Mouse (Mus musculus) lung, embryonic 15.5 days (tissue): ENCODE data around the gene 4921536K21Rik. TPM values are rescaled to one million over a fixed set of nuclear protein-coding genes. Genes with fewer than 3 reads are reported as not detected.
"Not testable (repeated sequence)": the region's sequence is repeated elsewhere in the genome, so short reads cannot be mapped to it uniquely, and the experiment has no call there.

Experiments used
- ATAC-seq: fragments of 200-750 bp; cut with Nextera tagmentation; 2 replicates; pipeline ENCODE4 v1.8.0; 2017; ENCODE audit warnings: moderate number of reproducible peaks, borderline replicate concordance; ENCODE audit not compliant: low FRiP score, low TSS enrichment; ENCODE audit errors: extremely low read depth
- H3K27ac ChIP-seq: fragments of 300-500 bp; sonication (generic); 2 replicates; pipeline ENCODE4 v1.5.1; 2015; ENCODE audit warnings: moderate library complexity, mild to moderate bottlenecking, inconsistent platforms
- H3K27me3 ChIP-seq: fragments of 300-500 bp; sonication (generic); 2 replicates; pipeline ENCODE4 v1.6.1; 2015; ENCODE audit warnings: inconsistent platforms
- H3K36me3 ChIP-seq: fragments of 300-500 bp; sonication (generic); 2 replicates; pipeline ENCODE4 v1.6.1; 2015; ENCODE audit warnings: inconsistent platforms
- H3K4me1 ChIP-seq: fragments of 300-500 bp; sonication (generic); 2 replicates; pipeline ENCODE4 v1.6.1; 2015; ENCODE audit warnings: inconsistent platforms
- H3K4me2 ChIP-seq: fragments of 300-500 bp; sonication (generic); 2 replicates; pipeline ENCODE4 v1.6.1; 2015; ENCODE audit warnings: inconsistent platforms, mild to moderate bottlenecking, moderate library complexity
- H3K4me3 ChIP-seq: fragments of 300-500 bp; sonication (generic); 2 replicates; pipeline ENCODE4 v1.5.1; 2015; ENCODE audit warnings: mild to moderate bottlenecking, inconsistent platforms
- H3K9ac ChIP-seq: fragments of 300-500 bp; sonication (generic); 2 replicates; pipeline ENCODE4 v1.6.1; 2015; ENCODE audit warnings: inconsistent platforms
- H3K9me3 ChIP-seq: fragments of 300-500 bp; sonication (generic); 2 replicates; pipeline ENCODE4 v1.6.1; 2016; ENCODE audit warnings: inconsistent platforms
- WGBS: fragments of 180-500 bp; shearing (Covaris S2); methylation state at CpG from one replicate; pipeline ENCODE4 v1.1.7; 2015; 5-methylcytosine and 5-hydroxymethylcytosine counted together
- polyA plus RNA-seq: library from polyadenylated mRNA; unstranded; fragments of >200 nt; fragmentation: Nextera tagmentation; extraction: Ambion mirVana; gene quantifications from 2 replicates; pipeline ENCODE4 v1.2.1, GENCODE M21; 2015

Gene 4921536K21Rik
- polyA plus RNA-seq, 1 experiment from 2014 or later, result 0.37 TPM

DNA sequence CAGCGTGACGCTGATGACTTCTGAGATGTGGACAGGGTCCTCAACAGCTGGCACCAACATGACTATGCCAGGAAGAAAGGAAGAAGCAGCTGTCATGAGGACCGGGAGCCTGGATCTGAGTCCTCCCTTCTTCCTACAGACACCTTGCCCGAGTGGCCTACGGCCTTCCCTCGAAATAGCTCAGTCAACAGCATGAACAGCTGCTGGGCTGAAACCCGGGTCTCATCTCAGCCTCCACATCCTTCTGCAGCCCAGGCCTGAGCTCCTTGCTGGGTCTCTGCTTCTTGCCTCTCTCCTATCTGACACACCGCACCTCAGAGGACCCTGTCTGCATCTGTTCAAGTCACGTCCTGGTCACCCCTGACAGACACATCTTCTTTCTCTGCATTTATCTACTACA is 27.2 kb upstream of the 4921536K21Rik start:
- Histone ChIP-seq H3K4me2 (no peak overlapping the region), H3K9me3 (no peaks in the 10 kb centered on the region), H3K4me1 (no peaks in the 10 kb centered on the region), H3K36me3 (peaks cover 6% of the 10 kb centered on the region; the same call in 1 of the 2 replicates), H3K27ac (no peak overlapping the region), H3K9ac (no peak overlapping the region), H3K4me3 (no peak overlapping the region), H3K27me3 (no peaks in the 10 kb centered on the region)
- 89% methylated on average over 9 of the region's 9 CpGs for WGBS
- no peak for ATAC-seq

DNA sequence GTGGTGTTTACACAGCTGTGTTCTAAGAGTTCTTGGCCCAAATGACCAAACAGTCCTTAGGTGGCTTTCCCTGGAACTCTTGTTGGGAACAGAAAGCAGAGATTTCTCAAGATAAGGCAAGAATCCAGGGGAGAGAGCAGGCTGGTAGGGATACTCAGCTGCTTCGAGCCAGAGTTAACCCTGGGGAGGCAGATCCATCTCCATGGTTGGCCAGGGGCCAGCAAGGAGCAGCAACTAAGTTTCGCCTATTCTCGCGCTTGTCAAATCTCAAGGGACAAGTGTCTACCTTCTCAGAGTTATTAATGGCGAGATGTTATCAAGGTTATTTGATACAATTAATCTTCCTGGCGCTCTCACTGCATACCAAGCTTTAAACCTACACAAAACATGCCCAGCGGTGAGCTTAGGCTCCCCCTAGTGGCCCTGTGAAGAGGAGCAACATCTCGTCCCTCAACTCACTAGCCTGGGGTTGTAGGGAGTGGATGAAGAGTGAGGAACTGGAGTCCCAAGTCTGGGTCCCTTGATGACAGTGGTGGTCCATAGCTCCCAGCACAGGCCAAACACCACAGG is 26.5 kb upstream of the 4921536K21Rik start:
- 33% methylated on average over 8 of the region's 8 CpGs for WGBS
- ATAC-seq, result peak; percentile 64; the same call in 1 of the 2 replicates
- Histone ChIP-seq H3K9ac (no peak overlapping the region), H3K36me3 (0 out of 2 replicates have a peak, but pooled peaks cover 3% of the 10 kb centered on the region), H3K4me1 (no peaks in the 10 kb centered on the region), H3K4me2 (no peak overlapping the region), H3K27ac (no peak overlapping the region), H3K27me3 (no peaks in the 10 kb centered on the region), H3K9me3 (no peaks in the 10 kb centered on the region), H3K4me3 (no peak overlapping the region)

DNA sequence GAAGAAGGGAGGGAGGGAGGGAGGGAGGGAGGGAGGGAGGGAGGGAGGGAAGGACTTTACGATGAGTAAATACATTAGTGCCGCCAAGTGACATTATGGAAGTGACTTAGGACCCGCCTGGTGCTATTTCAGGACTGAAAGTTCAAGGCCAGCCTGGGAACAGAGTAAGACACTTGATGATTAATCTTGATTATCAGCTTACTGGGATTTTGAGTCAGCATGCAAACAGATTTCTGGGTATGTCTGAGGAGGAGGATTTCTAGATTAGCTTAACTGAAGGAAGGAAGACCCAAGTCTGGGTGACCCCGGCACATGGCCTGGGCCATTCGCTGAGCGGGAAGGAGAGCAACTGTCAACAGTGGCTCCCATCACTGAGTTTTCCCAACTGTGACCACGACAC is 25.6 kb upstream of the 4921536K21Rik start:
- ATAC-seq, result no peak
- Histone ChIP-seq H3K36me3 (0 out of 2 replicates have a peak, but pooled peaks cover 3% of the 10 kb centered on the region), H3K4me3 (no peak overlapping the region), H3K9ac (no peak overlapping the region), H3K27ac (no peak overlapping the region), H3K27me3 (no peaks in the 10 kb centered on the region), H3K9me3 (no peaks in the 10 kb centered on the region), H3K4me1 (no peaks in the 10 kb centered on the region), H3K4me2 (no peak overlapping the region)
- 82% methylated on average over 7 of the region's 7 CpGs for WGBS

DNA sequence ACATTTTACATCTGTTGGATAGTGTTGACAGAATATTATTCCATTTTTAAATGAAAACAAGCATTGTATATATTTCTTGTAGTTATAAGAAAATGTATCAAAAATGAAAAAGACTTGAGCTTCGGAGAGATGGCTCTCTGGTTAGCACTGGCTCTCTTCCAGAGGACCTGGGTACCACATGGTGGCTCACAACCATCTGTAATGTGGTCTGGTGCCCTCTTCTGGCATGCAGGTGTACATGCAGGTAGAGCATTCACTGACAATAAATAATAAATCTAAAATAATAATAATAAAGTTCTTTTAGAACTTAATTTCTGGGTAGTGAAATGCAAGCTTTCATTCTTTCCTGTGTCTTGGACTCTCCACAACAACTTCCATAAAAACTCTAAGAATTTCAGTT is 23.8 kb upstream of the 4921536K21Rik start:
- Histone ChIP-seq H3K4me2 (no peak overlapping the region), H3K27ac (no peak overlapping the region), H3K9me3 (no peaks in the 10 kb centered on the region), H3K4me3 (no peak overlapping the region), H3K4me1 (peaks cover 7% of the 10 kb centered on the region), H3K36me3 (0 out of 2 replicates have a peak, but pooled peaks cover 3% of the 10 kb centered on the region), H3K9ac (no peak overlapping the region), H3K27me3 (no peaks in the 10 kb centered on the region)
- WGBS, result 52% methylated on average over 1 of the region's 1 CpGs
- no peak for ATAC-seq

DNA sequence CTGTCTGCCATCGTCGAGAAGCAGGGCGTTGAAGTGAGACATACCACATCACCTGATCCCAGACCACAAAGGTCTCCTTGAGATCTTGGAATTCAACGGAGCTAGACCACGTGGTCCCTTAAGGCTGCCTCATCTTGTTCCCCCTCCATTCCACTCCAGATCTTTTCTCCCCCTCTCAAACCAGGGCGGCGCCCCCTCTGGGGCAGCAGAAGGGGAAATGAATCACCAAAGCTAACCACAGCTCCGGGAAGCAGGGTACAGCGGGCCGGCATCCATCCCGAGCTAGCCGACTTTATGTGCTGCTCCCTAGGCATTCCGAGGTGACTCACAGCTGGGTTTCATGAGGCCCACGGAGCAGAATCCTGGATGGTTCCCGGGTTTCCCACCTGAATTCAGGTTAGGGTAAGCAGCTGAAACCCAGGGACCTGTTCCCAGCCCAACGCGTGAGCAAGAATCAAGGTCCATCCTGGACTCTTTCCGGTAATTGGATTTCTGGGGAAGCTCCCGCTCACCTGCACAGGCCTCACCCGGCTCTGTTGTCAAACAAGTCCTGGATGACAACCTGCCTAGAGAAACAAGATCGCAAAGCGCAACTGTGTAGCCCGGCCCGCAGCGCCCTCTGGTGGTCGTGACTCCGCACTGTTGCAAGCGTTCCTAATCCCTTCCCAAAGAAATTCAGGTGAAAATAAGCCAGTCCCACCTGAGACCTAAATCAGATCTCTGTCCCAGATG is 19.4 kb upstream of the 4921536K21Rik start, which contains the start of gene Slc35e4:
Gene Slc35e4 (minus strand): TSS at position 556 of the 732 bp plus-strand sequence.
- 0 out of 2 replicates have a peak, but pooled peaks cover 3% of the 10 kb centered on the region for H3K36me3 ChIP-seq
- ATAC-seq, result peak; percentile 62
- WGBS, result under 1% methylated on average over 28 of the region's 28 CpGs

DNA sequence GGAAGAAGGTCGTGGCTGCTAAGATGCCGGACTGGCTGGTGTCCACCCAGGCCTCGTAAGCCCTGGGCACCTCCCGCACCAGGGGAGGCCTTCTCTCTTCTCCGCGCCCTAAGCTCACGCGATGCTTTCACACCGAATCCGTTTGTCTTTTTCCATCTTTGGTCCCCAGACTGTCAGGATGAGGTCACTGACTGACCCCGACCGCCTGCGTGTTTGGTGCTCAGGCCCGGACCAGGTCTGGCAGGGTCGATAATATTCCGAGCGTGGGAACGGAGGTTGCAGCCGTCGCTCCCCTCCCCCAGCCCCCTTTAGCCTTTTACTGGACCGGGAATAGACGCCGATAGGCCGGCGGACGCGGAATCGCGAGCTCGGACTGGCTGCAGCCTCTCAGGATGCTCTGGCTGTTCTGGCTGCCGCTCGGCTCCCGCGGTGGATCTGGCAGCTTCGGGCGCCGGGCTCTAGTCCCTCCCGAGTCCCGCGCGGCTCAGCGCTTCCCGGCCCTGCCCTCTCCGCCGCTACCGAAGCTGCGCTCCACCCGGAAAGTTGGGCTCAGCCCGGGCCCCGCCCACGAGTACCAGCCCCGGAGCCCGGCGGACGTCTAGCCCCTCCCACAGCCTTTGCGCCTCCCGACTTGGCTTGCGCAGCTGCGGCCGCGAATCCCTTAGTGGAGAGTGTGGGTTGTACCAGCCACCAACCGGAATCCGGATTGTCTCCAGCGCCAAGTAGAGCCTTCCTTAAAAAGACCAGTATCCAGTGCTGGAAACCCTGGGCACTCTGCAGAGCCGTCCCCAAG is 18.6 kb upstream of the 4921536K21Rik start:
- H3K27ac ChIP-seq, result peak overlapping the region; percentile 67
- H3K4me2 ChIP-seq, result peak overlapping the region; percentile 95
- under 1% methylated on average over 65 of the region's 65 CpGs for WGBS
- peaks cover 38% of the 10 kb centered on the region for H3K4me1 ChIP-seq
- H3K36me3 ChIP-seq, result 0 out of 2 replicates have a peak, but pooled peaks cover 3% of the 10 kb centered on the region
- peak overlapping the region; percentile 51 for H3K9ac ChIP-seq
- peak overlapping the region; percentile 64 for H3K4me3 ChIP-seq
- ATAC-seq, result peak; percentile 86
- H3K27me3 ChIP-seq, result peaks cover 9% of the 10 kb centered on the region; the same call in 1 of the 2 replicates
- H3K9me3 ChIP-seq, result no peaks in the 10 kb centered on the region

More for the DNA sequence above, 19.4 kb upstream of the 4921536K21Rik start, which contains the start of gene Slc35e4:
- Histone ChIP-seq H3K27me3 (peaks cover 9% of the 10 kb centered on the region; the same call in 1 of the 2 replicates), H3K27ac (peak within 1 kb of the TSS; percentile 67), H3K4me3 (peak within 1 kb of the TSS; percentile 64), H3K4me1 (peaks cover 38% of the 10 kb centered on the region), H3K9me3 (no peaks in the 10 kb centered on the region), H3K9ac (peak within 1 kb of the TSS; percentile 51), H3K4me2 (peak within 1 kb of the TSS; percentile 95)

DNA sequence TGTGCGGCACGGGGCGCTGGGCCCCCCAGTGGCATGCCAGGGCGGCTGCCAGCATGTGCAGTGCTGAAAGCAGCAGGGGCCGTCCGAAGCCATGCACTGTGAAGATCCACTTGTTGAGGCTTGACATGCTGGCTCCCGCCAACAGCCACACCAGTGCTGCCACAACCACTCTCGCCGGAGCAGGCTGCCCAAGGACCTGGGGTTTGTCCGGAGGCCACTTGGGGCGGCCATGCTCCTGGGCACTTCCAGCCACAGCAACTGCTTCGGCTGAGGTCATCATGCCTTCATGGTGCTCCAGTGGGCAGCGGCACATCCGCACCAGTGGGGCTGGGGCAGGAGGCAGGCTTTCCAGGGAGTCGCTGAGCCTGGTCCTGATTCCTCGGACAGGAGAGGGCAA is 18.0 kb upstream of the 4921536K21Rik start:
- no peaks in the 10 kb centered on the region for H3K9me3 ChIP-seq
- WGBS, result 3% methylated on average over 16 of the region's 16 CpGs
- no peak for ATAC-seq

DNA sequence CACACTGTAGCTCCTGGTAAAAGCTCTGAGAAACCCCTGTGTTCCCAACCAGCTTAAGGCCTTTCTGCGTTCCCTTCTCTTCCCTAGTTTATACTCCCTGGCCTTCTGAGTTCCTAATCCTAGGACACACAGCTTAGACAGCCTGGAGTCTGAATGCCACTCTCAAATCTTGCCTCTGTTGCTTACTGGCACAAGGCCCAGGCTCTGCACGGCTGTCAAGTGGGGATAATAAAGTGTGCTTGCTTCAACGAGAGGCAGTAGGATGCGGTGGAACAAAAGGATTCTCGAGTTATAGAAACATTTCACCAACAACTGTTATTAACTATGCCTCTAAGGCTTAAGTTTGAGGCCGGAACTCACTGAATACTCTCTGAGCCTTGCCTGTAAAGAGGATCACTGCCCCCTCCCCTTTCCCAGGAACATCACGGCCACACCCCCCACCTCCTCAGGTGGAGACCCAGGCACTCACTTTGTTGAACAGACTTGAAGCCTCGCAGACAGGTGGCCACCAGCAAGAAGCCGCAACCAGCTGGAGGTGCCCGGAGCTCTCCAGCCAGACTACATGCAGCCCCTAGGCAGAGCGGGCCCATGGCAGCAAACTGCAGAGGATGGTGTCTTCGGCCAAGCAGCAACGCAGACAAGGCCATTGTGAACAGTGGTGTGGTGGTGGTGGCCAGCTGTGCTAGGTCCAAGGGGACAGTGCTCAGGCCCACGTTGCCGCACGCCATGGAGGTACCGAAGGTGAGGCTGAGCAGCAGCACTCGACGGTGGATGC is 17.4 kb upstream of the 4921536K21Rik start:
- Histone ChIP-seq H3K4me1 (peaks cover 38% of the 10 kb centered on the region), H3K4me3 (peak overlapping the region; percentile 64), H3K9me3 (no peaks in the 10 kb centered on the region), H3K4me2 (peak overlapping the region; percentile 95), H3K27me3 (peaks cover 9% of the 10 kb centered on the region; the same call in 1 of the 2 replicates), H3K36me3 (no peaks in the 10 kb centered on the region), H3K9ac (no peak overlapping the region), H3K27ac (no peak overlapping the region)
- ATAC-seq, result no peak
- WGBS, result 18% methylated on average over 19 of the region's 19 CpGs

More for the DNA sequence above, 18.0 kb upstream of the 4921536K21Rik start:
- H3K9ac ChIP-seq, result peak overlapping the region; percentile 51
- H3K4me3 ChIP-seq, result peak overlapping the region; percentile 64
- peak overlapping the region; percentile 95 for H3K4me2 ChIP-seq
- H3K4me1 ChIP-seq, result peaks cover 38% of the 10 kb centered on the region
- peak overlapping the region; percentile 67; the same call in 1 of the 2 replicates for H3K27ac ChIP-seq
- H3K36me3 ChIP-seq, result 0 out of 2 replicates have a peak, but pooled peaks cover 3% of the 10 kb centered on the region
- H3K27me3 ChIP-seq, result peaks cover 9% of the 10 kb centered on the region; the same call in 1 of the 2 replicates

DNA sequence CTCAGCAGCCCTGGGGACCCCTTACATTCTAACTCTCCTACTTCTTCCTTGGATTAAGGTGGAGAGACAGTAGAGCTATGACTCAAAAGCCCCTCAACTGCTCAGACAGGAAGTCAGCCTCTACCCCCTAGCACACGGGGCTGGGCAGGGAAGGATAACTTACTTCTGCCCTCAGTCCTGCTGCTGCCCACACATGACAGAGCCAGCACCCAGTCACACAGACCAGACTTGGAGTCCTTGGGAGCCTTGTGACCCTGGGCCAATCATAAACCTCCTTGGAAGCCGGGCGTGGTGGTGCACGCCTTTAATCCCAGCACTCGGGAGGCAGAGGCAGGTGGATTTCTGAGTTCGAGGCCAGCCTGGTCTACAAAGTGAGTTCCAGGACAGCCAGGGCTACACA is 16.5 kb upstream of the 4921536K21Rik start:
- 88% methylated on average over 6 of the region's 6 CpGs for WGBS
- H3K36me3 ChIP-seq, H3K9me3 ChIP-seq, H3K27ac ChIP-seq, H3K4me3 ChIP-seq, ATAC-seq, H3K9ac ChIP-seq, H3K27me3 ChIP-seq: not testable (repeated sequence)
- Histone ChIP-seq H3K4me1 (peaks cover 38% of the 10 kb centered on the region), H3K4me2 (peak overlapping the region; percentile 4; the same call in 1 of the 2 replicates)

DNA sequence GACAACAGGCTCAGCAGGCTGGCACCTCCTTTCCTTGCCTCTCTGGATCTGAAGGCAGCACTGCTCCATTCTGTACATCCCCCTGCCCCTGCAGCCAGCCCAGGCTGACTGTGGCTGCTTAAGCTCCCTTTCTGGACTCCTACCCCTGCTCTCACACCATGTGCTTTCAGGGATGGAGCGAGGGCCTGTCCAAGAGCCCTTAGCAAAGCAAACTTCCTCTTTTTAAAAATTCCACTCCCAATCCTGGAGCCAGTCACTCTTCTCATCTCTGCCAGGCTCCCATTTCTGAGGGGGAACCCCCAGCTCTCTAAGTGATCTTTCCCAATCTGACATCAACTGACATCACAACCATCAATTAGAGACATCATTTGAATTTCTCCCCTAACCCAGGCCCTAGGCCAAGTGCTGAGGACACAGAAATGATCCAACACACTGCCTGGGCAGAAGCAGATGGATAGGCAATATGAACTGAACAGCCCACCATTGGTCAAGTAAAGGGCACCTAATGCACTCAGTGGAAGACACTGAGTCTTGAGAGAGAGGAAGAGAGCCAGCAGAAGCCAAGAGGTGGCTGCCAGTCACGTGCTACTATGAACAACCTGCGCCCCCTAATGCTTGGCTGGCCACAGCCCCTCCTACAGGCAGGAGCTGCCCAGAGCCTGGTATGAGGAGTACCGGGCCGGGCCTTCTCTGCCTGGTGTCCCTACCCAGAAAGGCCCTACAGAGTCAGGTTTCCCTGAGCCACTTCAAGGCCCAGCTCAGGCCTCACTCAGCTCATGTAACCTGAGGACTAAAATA is 15.8 kb upstream of the 4921536K21Rik start:
- Histone ChIP-seq H3K9ac (no peak overlapping the region), H3K27me3 (peaks cover 9% of the 10 kb centered on the region; the same call in 1 of the 2 replicates), H3K4me3 (no peak overlapping the region), H3K4me1 (peaks cover 38% of the 10 kb centered on the region), H3K36me3 (no peaks in the 10 kb centered on the region), H3K9me3 (no peaks in the 10 kb centered on the region), H3K4me2 (peak overlapping the region; percentile 4; the same call in 1 of the 2 replicates), H3K27ac (no peak overlapping the region)
- WGBS, result 59% methylated on average over 5 of the region's 5 CpGs
- ATAC-seq, result no peak
